Mouse (Mus musculus): ENCODE measurements around the gene Fibcd1. TPM values are rescaled to one million over a fixed set of nuclear protein-coding genes. Genes with fewer than 3 reads are reported as not detected.
A peak's percentile ranks its signal among the peaks of the same experiment; 100 is the strongest.

Fibcd1 gene
- polyA plus RNA-seq, 1 experiment: 0.54 TPM

GRCm38 (mm10) chr2:31769115-31769514 lies 76.7 kb downstream of the Fibcd1 start:
- no peaks in the 10 kb centered on the region for H3K27me3 ChIP-seq (ENCODE audit: control insufficient read depth, insufficient read depth, low read length)
- H3K36me3 ChIP-seq (ENCODE audit: control insufficient read depth, insufficient read depth, low read length): no peaks in the 10 kb centered on the region
- H3K27ac ChIP-seq (ENCODE audit: control insufficient read depth, insufficient read depth, low read depth, low read length): peak overlapping the region; percentile 58
- no peak overlapping the region for H3K4me3 ChIP-seq (ENCODE audit: control insufficient read depth, low read depth, low read length)
- H3K4me1 ChIP-seq (ENCODE audit: control insufficient read depth, insufficient read depth, low read length): peaks cover 9% of the 10 kb centered on the region
- TF ChIP-seq CTCF (IDR thresholded peaks at IDR 0.05; ENCODE audit: control insufficient read depth, insufficient read depth, insufficient replicate concordance, low read depth, low read length): no peak
- TF ChIP-seq POLR2A (IDR thresholded peaks at IDR 0.05; ENCODE audit: control insufficient read depth, low read depth, low read length): no peak

GRCm38 (mm10) chr2:31767815-31768214 lies 78.0 kb downstream of the Fibcd1 start:
- H3K36me3 ChIP-seq (ENCODE audit: control insufficient read depth, insufficient read depth, low read length): no peaks in the 10 kb centered on the region
- TF ChIP-seq POLR2A (IDR thresholded peaks at IDR 0.05; ENCODE audit: control insufficient read depth, low read depth, low read length) (no peak), CTCF (IDR thresholded peaks at IDR 0.05; ENCODE audit: control insufficient read depth, insufficient read depth, insufficient replicate concordance, low read depth, low read length) (no peak)
- no peak overlapping the region for H3K27ac ChIP-seq (ENCODE audit: control insufficient read depth, insufficient read depth, low read depth, low read length)
- no peak overlapping the region for H3K4me3 ChIP-seq (ENCODE audit: control insufficient read depth, low read depth, low read length)
- H3K4me1 ChIP-seq (ENCODE audit: control insufficient read depth, insufficient read depth, low read length): peaks cover 9% of the 10 kb centered on the region
- no peaks in the 10 kb centered on the region for H3K27me3 ChIP-seq (ENCODE audit: control insufficient read depth, insufficient read depth, low read length)

GRCm38 (mm10) chr2:31767104-31767503 lies 78.7 kb downstream of the Fibcd1 start:
- H3K36me3 ChIP-seq (ENCODE audit: control insufficient read depth, insufficient read depth, low read length): no peaks in the 10 kb centered on the region
- no peaks in the 10 kb centered on the region for H3K27me3 ChIP-seq (ENCODE audit: control insufficient read depth, insufficient read depth, low read length)
- TF ChIP-seq POLR2A (IDR thresholded peaks at IDR 0.05; ENCODE audit: control insufficient read depth, low read depth, low read length) (no peak), CTCF (IDR thresholded peaks at IDR 0.05; ENCODE audit: control insufficient read depth, insufficient read depth, insufficient replicate concordance, low read depth, low read length) (no peak)
- no peak overlapping the region for H3K4me3 ChIP-seq (ENCODE audit: control insufficient read depth, low read depth, low read length)
- H3K27ac ChIP-seq (ENCODE audit: control insufficient read depth, insufficient read depth, low read depth, low read length): no peak overlapping the region
- peaks cover 9% of the 10 kb centered on the region for H3K4me1 ChIP-seq (ENCODE audit: control insufficient read depth, insufficient read depth, low read length)

Other genes with a start within 250 kb of the Fibcd1 start
- gene Prdm12, start 206.0 kb downstream of the Fibcd1 start, polyA plus RNA-seq (2012; rRNA removed): 0.11 TPM in 1 of 2 replicates, not detected in the other
- 9.1 and 9.8 TPM in 2 replicates for gene Exosc2, start 175.3 kb downstream of the Fibcd1 start, polyA plus RNA-seq (2012; rRNA removed)
- gene Abl1, start 157.6 kb downstream of the Fibcd1 start, polyA plus RNA-seq (2012; rRNA removed): 47.4 and 49.6 TPM in 2 replicates
- 0.02 TPM in 1 of 2 replicates, not detected in the other for gene Qrfp, start 35.4 kb downstream of the Fibcd1 start, polyA plus RNA-seq (2012; rRNA removed)
- gene Lamc3, start 41.3 kb upstream of the Fibcd1 start, polyA plus RNA-seq (2012; rRNA removed): 12.3 and 17.2 TPM in 2 replicates
- 1.1 and 2.3 TPM in 2 replicates for gene Aif1l, start 104.1 kb upstream of the Fibcd1 start, polyA plus RNA-seq (2012; rRNA removed)
- gene Nup214, start 128.4 kb upstream of the Fibcd1 start, polyA plus RNA-seq (2012; rRNA removed): 103 and 115 TPM in 2 replicates
- gene Fam78a, start 238.9 kb upstream of the Fibcd1 start, polyA plus RNA-seq (2012; rRNA removed): 276 and 286 TPM in 2 replicates
- 4.6 and 4.7 TPM in 2 replicates for gene Plpp7, start 249.5 kb upstream of the Fibcd1 start, polyA plus RNA-seq (2012; rRNA removed)

All from testis, adult 2 months (tissue).